In the genomic region with DNA sequence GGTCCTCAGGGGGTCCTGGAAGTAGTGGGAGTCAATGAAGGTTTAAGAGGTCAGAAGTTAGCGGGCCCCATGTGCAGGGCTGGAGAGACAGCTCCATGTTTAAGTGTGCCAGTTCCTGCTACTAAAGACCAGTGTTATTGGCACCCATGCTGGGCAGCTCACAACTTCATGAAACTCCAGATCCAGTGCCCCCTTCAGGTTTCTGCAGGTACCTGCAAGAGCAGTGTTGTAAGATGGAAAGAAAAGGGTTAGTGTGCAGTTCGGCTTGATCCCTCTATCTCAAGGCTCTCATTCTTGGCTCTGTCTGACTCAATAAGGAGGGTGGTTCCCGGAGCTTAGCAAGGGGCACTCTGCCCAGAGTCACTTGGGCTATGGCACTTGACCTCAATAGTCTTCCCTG, we compare ENCODE assay signal across 13 mouse cellular contexts. TPM values are rescaled to one million over a fixed set of nuclear protein-coding genes. Genes with fewer than 3 reads are reported as not detected.
A peak's percentile ranks its signal among the peaks of the same experiment; 100 is the strongest.
DNase-seq lines count a peak whose midpoint lies in the region; ATAC-seq and TF ChIP-seq lines count a peak whose summit lies in the region.
"Had no signal": no experiment of that assay in that cellular context is flagged by ENCODE, and none has a peak within 500 bp of the region (broad histone marks: within the 10 kb centered on the region; RNA-seq: fewer than 3 reads in every experiment).

No protein-coding gene starts in this region.

- no peak overlapping the region for H3K4me3 ChIP-seq in intestine, postnatal 0 days (ENCODE audit: low read depth, low read length)
- no peak overlapping the region for H3K4me3 ChIP-seq in intestine, embryonic 16.5 days (ENCODE audit: low read length)
- no peak overlapping the region for H3K4me3 ChIP-seq in forebrain, embryonic 14.5 days (ENCODE audit: low read depth, low read length)
- H3K4me3 ChIP-seq: heart, embryonic 15.5 days; kidney, embryonic 15.5 days; neural tube, embryonic 12.5 days had no signal

- peaks cover 5% of the 10 kb centered on the region; the same call in 1 of the 2 replicates for H3K4me1 ChIP-seq in intestine, postnatal 0 days (replicated peaks; ENCODE audit: control insufficient read depth, insufficient read depth, low read length)
- peaks cover 5% of the 10 kb centered on the region for H3K4me1 ChIP-seq in intestine, embryonic 16.5 days (ENCODE audit: control insufficient read depth, insufficient read depth, low read length)
- H3K4me1 ChIP-seq in forebrain, embryonic 14.5 days (ENCODE audit: control insufficient read depth, insufficient read depth, low read length), result peaks cover 31% of the 10 kb centered on the region

- DNase-seq in 3T3-L1 (ENCODE audit: low read depth, low spot score), result peak; percentile 56
- peak; percentile 76 for DNase-seq in ES-CJ7 (ENCODE audit: low read depth, low spot score)
- DNase-seq in forebrain, embryonic 14.5 days (ENCODE audit: low spot score), result peak; percentile 50
- no peak for DNase-seq in layer of hippocampus, adult 9-10 months (ENCODE audit: low spot score)

- H3K27me3 ChIP-seq in intestine, postnatal 0 days (replicated peaks; ENCODE audit: control insufficient read depth, insufficient read depth, low read length), result no peaks in the 10 kb centered on the region
- H3K27me3 ChIP-seq in intestine, embryonic 16.5 days (replicated peaks; ENCODE audit: control insufficient read depth, insufficient read depth, low read length), result no peaks in the 10 kb centered on the region
- no peaks in the 10 kb centered on the region for H3K27me3 ChIP-seq in forebrain, embryonic 14.5 days (replicated peaks; ENCODE audit: control insufficient read depth, insufficient read depth, low read length)
- H3K27me3 ChIP-seq: heart, embryonic 15.5 days; neural tube, embryonic 12.5 days had no signal

- WGBS in intestine, postnatal 0 days, result 81% methylated on average over 3 of the region's 3 CpGs
- 81% methylated on average over 3 of the region's 3 CpGs for WGBS in intestine, embryonic 16.5 days
- 65% methylated on average over 3 of the region's 3 CpGs for WGBS in forebrain, embryonic 14.5 days

- H3K27ac ChIP-seq in intestine, postnatal 0 days (ENCODE audit: low read depth, low read length), result no peak overlapping the region
- H3K27ac ChIP-seq in intestine, embryonic 16.5 days (ENCODE audit: low read length), result no peak overlapping the region
- peak overlapping the region; percentile 78; the same call in 1 of the 2 replicates for H3K27ac ChIP-seq in forebrain, embryonic 14.5 days (ENCODE audit: low read depth, low read length)
- H3K27ac ChIP-seq: heart, embryonic 15.5 days; kidney, embryonic 15.5 days; macrophage; neural tube, embryonic 12.5 days had no signal

- no peaks in the 10 kb centered on the region for H3K9me3 ChIP-seq in intestine, postnatal 0 days (ENCODE audit: control insufficient read depth)
- no peaks in the 10 kb centered on the region for H3K9me3 ChIP-seq in intestine, embryonic 16.5 days (ENCODE audit: control insufficient read depth, low read length)
- H3K9me3 ChIP-seq in forebrain, embryonic 14.5 days (replicated peaks; ENCODE audit: control insufficient read depth, low read length), result no peaks in the 10 kb centered on the region
- H3K9me3 ChIP-seq: heart, embryonic 15.5 days; kidney, embryonic 15.5 days; neural tube, embryonic 12.5 days had no signal

- no peaks in the 10 kb centered on the region for H3K36me3 ChIP-seq in intestine, postnatal 0 days (ENCODE audit: control insufficient read depth, insufficient read depth)
- H3K36me3 ChIP-seq in intestine, embryonic 16.5 days (ENCODE audit: control insufficient read depth, insufficient read depth, low read length), result no peaks in the 10 kb centered on the region
- no peaks in the 10 kb centered on the region for H3K36me3 ChIP-seq in forebrain, embryonic 14.5 days (ENCODE audit: control insufficient read depth, insufficient read depth, low read length)
- H3K36me3 ChIP-seq: heart, embryonic 15.5 days; kidney, embryonic 15.5 days; neural tube, embryonic 12.5 days had no signal

- H3K9ac ChIP-seq in intestine, postnatal 0 days (ENCODE audit: low read depth, low read length), result no peak overlapping the region
- no peak overlapping the region for H3K9ac ChIP-seq in intestine, embryonic 16.5 days (ENCODE audit: low read depth, low read length)
- no peak overlapping the region for H3K9ac ChIP-seq in forebrain, embryonic 14.5 days (ENCODE audit: low read length)
- H3K9ac ChIP-seq: heart, embryonic 15.5 days; kidney, embryonic 15.5 days; neural tube, embryonic 12.5 days had no signal

- no peak for ATAC-seq in intestine, postnatal 0 days
- no peak for ATAC-seq in intestine, embryonic 16.5 days
- no peak for ATAC-seq in forebrain, embryonic 14.5 days
- no peak for ATAC-seq in frontal cortex, adult (ENCODE audit: low TSS enrichment)
- ATAC-seq in erythroid progenitor cell, adult 5-6 weeks (replicated peaks; ENCODE audit: low FRiP score, poor library complexity, severe bottlenecking), result no peak

- peak; percentile 30 for TF ChIP-seq CTCF in intestine, postnatal 0 days (IDR thresholded peaks at IDR 0.05; ENCODE audit: low read depth)

- H3K4me2 ChIP-seq in intestine, postnatal 0 days (replicated peaks; ENCODE audit: low read depth), result no peak overlapping the region
- H3K4me2 ChIP-seq in intestine, embryonic 16.5 days (ENCODE audit: low read depth, low read length), result no peak overlapping the region
- H3K4me2 ChIP-seq in forebrain, embryonic 14.5 days (ENCODE audit: low read length), result no peak overlapping the region
- H3K4me2 ChIP-seq: heart, embryonic 15.5 days; kidney, embryonic 15.5 days; neural tube, embryonic 12.5 days had no signal

RNA-seq across cellular contexts. Expression of gene Insyn1, which starts 30.1 kb away (rescaled TPM):
- polyA plus RNA-seq in intestine, postnatal 0 days (2015; fragmentation: Nextera tagmentation; extraction: Ambion mirVana), result 0.25 and 0.37 TPM in 2 replicates
- 0.35 and 0.62 TPM in 2 replicates for polyA plus RNA-seq in intestine, embryonic 16.5 days (2015; fragmentation: Nextera tagmentation; extraction: Ambion mirVana)
- polyA plus RNA-seq in forebrain, embryonic 14.5 days (2014; fragmentation: Nextera tagmentation; extraction: Ambion mirVana), result 8.0 and 8.1 TPM in 2 replicates
- total RNA-seq in erythroid progenitor cell, adult 5-6 weeks (2015; ENCODE audit: low replicate concordance), result not detected in 2 replicates
- not detected in 2 replicates for total RNA-seq in erythroid progenitor cell, adult 5-6 weeks (2017; ENCODE audit: low replicate concordance)
- total RNA-seq: common myeloid progenitor, adult 5-6 weeks had no signal
- polyA plus RNA-seq: macrophage had no signal
